Mouse (Mus musculus) lung, adult 2 months (tissue): Measurements from ENCODE around the gene Calcoco1. TPM values are rescaled to one million over a fixed set of nuclear protein-coding genes. Genes with fewer than 3 reads are reported as not detected.
"Not testable (repeated sequence)": the region's sequence is repeated elsewhere in the genome, so short reads cannot be mapped to it uniquely, and the experiment has no call there.

Experiments used
- DNase-seq: peaks from one replicate; pipeline ENCODE4 v3.0.0; 2022
- H3K4me1 ChIP-seq: fragments of 200-500 bp; 2 replicates; pipeline ENCODE4 v1.6.1; 2011; ENCODE audit warnings: low read length; ENCODE audit not compliant: control insufficient read depth, insufficient read depth
- H3K4me3 ChIP-seq: fragments of 200-500 bp; replicated peaks from 2 replicates; pipeline ENCODE3; 2011; ENCODE audit warnings: low read depth, mild to moderate bottlenecking, control low read depth, low read length; ENCODE audit errors: extremely low read depth
- CTCF ChIP-seq: fragments of 200-500 bp; IDR thresholded peaks from 2 replicates; pipeline ENCODE4 v1.5.1; 2011; ENCODE audit warnings: mild to moderate bottlenecking, low read length, control low read depth; ENCODE audit not compliant: insufficient read depth
- POLR2A ChIP-seq: fragments of 200-500 bp; IDR thresholded peaks from 2 replicates; pipeline ENCODE4 v1.6.1; 2011; ENCODE audit warnings: low read depth, mild to moderate bottlenecking, control low read depth, low read length, borderline replicate concordance; ENCODE audit errors: extremely low read depth
- WGBS: fragments of 180-500 bp; shearing (Covaris S2); methylation state at CpG from one replicate; pipeline ENCODE4 v1.1.7; 2018; 5-methylcytosine and 5-hydroxymethylcytosine counted together
- polyA plus RNA-seq: library from polyadenylated mRNA; depleted of rRNA; stranded (reverse); fragments of >200 nt; gene quantifications from 2 replicates; pipeline ENCODE4 v1.2.3, GENCODE M21; 2012; rRNA removed

The Calcoco1 gene
- polyA plus RNA-seq, 1 experiment, result 105 TPM

- WGBS, result 9% methylated on average over 37 of the region's 37 CpGs
- Histone ChIP-seq H3K4me1 (peaks cover 3% of the 10 kb centered on the region; the same call in 1 of the 2 replicates), H3K4me3 (peak within 1 kb of the TSS; percentile 56)
- peak; percentile 61 for DNase-seq
- TF ChIP-seq POLR2A (no peak), CTCF (no peak)
These were observed 49.5 kb downstream of the Calcoco1 start, which contains the start of gene Atp5g2 for GRCm38 (mm10) chr15:102672215-102673071. Gene Atp5g2 (minus strand): TSS chr15:102672352.

- Histone ChIP-seq H3K4me1 (peaks cover 3% of the 10 kb centered on the region; the same call in 1 of the 2 replicates), H3K4me3 (peak overlapping the region; percentile 56)
- WGBS, result under 1% methylated on average over 34 of the region's 34 CpGs
- peak; percentile 85 for DNase-seq
- no peak for TF ChIP-seq CTCF
- TF ChIP-seq POLR2A, result peak; percentile 95; the same call in 1 of the 2 replicates
These were observed 50.2 kb downstream of the Calcoco1 start for GRCm38 (mm10) chr15:102671721-102672214.

GRCm38 (mm10) chr15:102670767-102671575 is 51.0 kb downstream of the Calcoco1 start:
- DNase-seq, result peak; percentile 95
- peak; percentile 71; the same call in 1 of the 2 replicates for TF ChIP-seq POLR2A
- peak; percentile 99 for TF ChIP-seq CTCF
- whole genome bisulfite sequencing, result under 1% methylated on average over 53 of the region's 53 CpGs
- peak overlapping the region; percentile 97 for H3K4me3 ChIP-seq
- H3K4me1 ChIP-seq, result peaks cover 3% of the 10 kb centered on the region; the same call in 1 of the 2 replicates

GRCm38 (mm10) chr15:102670281-102670680 is 51.7 kb downstream of the Calcoco1 start:
- H3K4me3 ChIP-seq, result peak overlapping the region; percentile 97
- H3K4me1 ChIP-seq, result peaks cover 3% of the 10 kb centered on the region; the same call in 1 of the 2 replicates
- DNase-seq, result no peak
- TF ChIP-seq CTCF (no peak), POLR2A (no peak)
- 6% methylated on average over 6 of the region's 6 CpGs for WGBS

- no peak for TF ChIP-seq POLR2A
- TF ChIP-seq CTCF, result no peak
- 78% methylated on average over 8 of the region's 8 CpGs for WGBS
These were observed 52.4 kb downstream of the Calcoco1 start for GRCm38 (mm10) chr15:102669571-102669970.

GRCm38 (mm10) chr15:102665494-102665893 is 56.5 kb downstream of the Calcoco1 start:
- peak; percentile 54 for DNase-seq
- no peak overlapping the region for H3K4me3 ChIP-seq
- TF ChIP-seq POLR2A (no peak), CTCF (peak; percentile 84)
- WGBS, result 34% methylated on average over 4 of the region's 4 CpGs
- peaks cover 3% of the 10 kb centered on the region; the same call in 1 of the 2 replicates for H3K4me1 ChIP-seq

More at GRCm38 (mm10) chr15:102669571-102669970, 52.4 kb downstream of the Calcoco1 start:
- Histone ChIP-seq H3K4me3 (no peak overlapping the region), H3K4me1 (peaks cover 3% of the 10 kb centered on the region; the same call in 1 of the 2 replicates)
- no peak for DNase-seq

GRCm38 (mm10) chr15:102663825-102664224 is 58.2 kb downstream of the Calcoco1 start:
- WGBS, result 83% methylated on average over 8 of the region's 8 CpGs
- Histone ChIP-seq H3K4me3 (no peak overlapping the region), H3K4me1 (no peaks in the 10 kb centered on the region)
- TF ChIP-seq CTCF (no peak), POLR2A (no peak)
- no peak for DNase-seq

- not testable (repeated sequence) for H3K4me1 ChIP-seq, DNase-seq, H3K4me3 ChIP-seq
- no CpG with 5 or more reads among the region's 2 CpGs for WGBS
These were observed 59.4 kb downstream of the Calcoco1 start for GRCm38 (mm10) chr15:102662601-102663000.

GRCm38 (mm10) chr15:102657926-102658381 is 64.0 kb downstream of the Calcoco1 start:
- WGBS, result 49% methylated on average over 3 of the region's 3 CpGs
- DNase-seq, result no peak
- H3K4me3 ChIP-seq, result no peak overlapping the region
- TF ChIP-seq CTCF, result no peak
- peaks cover 7% of the 10 kb centered on the region for H3K4me1 ChIP-seq

Other genes with a start within 250 kb of the Calcoco1 start
- not detected in 2 replicates for gene Gm10337, start 218.5 kb downstream of the Calcoco1 start, polyA plus RNA-seq
- gene Map3k12, start 205.1 kb downstream of the Calcoco1 start, polyA plus RNA-seq, result 9.9 and 13.1 TPM in 2 replicates
- gene Tarbp2, start 204.0 kb downstream of the Calcoco1 start, polyA plus RNA-seq, result 51.7 and 61.1 TPM in 2 replicates
- 8.8 and 11.0 TPM in 2 replicates for gene Npff, start 197.2 kb downstream of the Calcoco1 start, polyA plus RNA-seq
- gene Gm28047, start 97.1 kb downstream of the Calcoco1 start, polyA plus RNA-seq, result 0.11 and 0.22 TPM in 2 replicates
- 90.4 and 119 TPM in 2 replicates for gene Atf7, start 96.7 kb downstream of the Calcoco1 start, polyA plus RNA-seq
- gene Atp5g2, start 49.8 kb downstream of the Calcoco1 start, polyA plus RNA-seq, result 250 and 262 TPM in 2 replicates
- gene Hoxc13, start 198.9 kb upstream of the Calcoco1 start, polyA plus RNA-seq, result not detected in 2 replicates
- gene Hoxc12, start 214.6 kb upstream of the Calcoco1 start, polyA plus RNA-seq, result not detected in 2 replicates
- gene Hoxc11, start 232.2 kb upstream of the Calcoco1 start, polyA plus RNA-seq, result not detected in 2 replicates
- gene Hoxc10, start 244.6 kb upstream of the Calcoco1 start, polyA plus RNA-seq, result not detected in 2 replicates
- 0.36 and 1.6 TPM in 2 replicates for gene Hoxc5, start 245.3 kb upstream of the Calcoco1 start, polyA plus RNA-seq